Mouse (Mus musculus): ENCODE data around the gene Plekhg4.

Gene Plekhg4

GRCm38 (mm10) chr8:105349096-105349771 is 23.8 kb upstream of the Plekhg4 start:
- DNase-seq (ENCODE audit: low spot score), result no peak

GRCm38 (mm10) chr8:105350186-105350585 is 22.9 kb upstream of the Plekhg4 start:
- no peak for DNase-seq (ENCODE audit: low spot score)

GRCm38 (mm10) chr8:105353583-105354135 is 19.4 kb upstream of the Plekhg4 start:
- DNase-seq (ENCODE audit: low spot score), result no peak

GRCm38 (mm10) chr8:105354549-105354948 is 18.5 kb upstream of the Plekhg4 start:
- DNase-seq (ENCODE audit: low spot score), result no peak

GRCm38 (mm10) chr8:105355179-105356024 is 17.7 kb upstream of the Plekhg4 start:
- no peak for DNase-seq (ENCODE audit: low spot score)

GRCm38 (mm10) chr8:105356681-105357080 is 16.4 kb upstream of the Plekhg4 start:
- DNase-seq (ENCODE audit: low spot score), result no peak

GRCm38 (mm10) chr8:105359208-105359607 is 13.9 kb upstream of the Plekhg4 start:
- DNase-seq (ENCODE audit: low spot score), result no peak

- DNase-seq (ENCODE audit: low spot score), result no peak
Observed at GRCm38 (mm10) chr8:105359646-105360045, 13.4 kb upstream of the Plekhg4 start.

GRCm38 (mm10) chr8:105361751-105362702 is 11.0 kb upstream of the Plekhg4 start:
- DNase-seq (ENCODE audit: low spot score), result no peak

GRCm38 (mm10) chr8:105367107-105367506 is 6.0 kb upstream of the Plekhg4 start:
- DNase-seq (ENCODE audit: low spot score), result no peak

GRCm38 (mm10) chr8:105372473-105372872 is 601 bp upstream of the Plekhg4 start:
- no peak for DNase-seq (ENCODE audit: low spot score)

- no peak for DNase-seq (ENCODE audit: low spot score)
Observed at GRCm38 (mm10) chr8:105374513-105374966, 1.5 kb downstream of the Plekhg4 start.

- peak; percentile 50 for DNase-seq (ENCODE audit: low spot score)
Observed at GRCm38 (mm10) chr8:105378673-105379072, 5.6 kb downstream of the Plekhg4 start.

GRCm38 (mm10) chr8:105380308-105380707 is 7.2 kb downstream of the Plekhg4 start:
- no peak for DNase-seq (ENCODE audit: low spot score)

GRCm38 (mm10) chr8:105384070-105384469 is 11.0 kb downstream of the Plekhg4 start:
- DNase-seq (ENCODE audit: low spot score), result no peak

GRCm38 (mm10) chr8:105387151-105387550 is 14.1 kb downstream of the Plekhg4 start:
- DNase-seq (ENCODE audit: low spot score), result no peak

GRCm38 (mm10) chr8:105389096-105389495 is 16.0 kb downstream of the Plekhg4 start:
- DNase-seq (ENCODE audit: low spot score), result no peak

- no peak for DNase-seq (ENCODE audit: low spot score)
Observed at GRCm38 (mm10) chr8:105393089-105393787, 20.2 kb downstream of the Plekhg4 start.

- DNase-seq (ENCODE audit: low spot score), result no peak
Observed at GRCm38 (mm10) chr8:105393915-105394314, 20.8 kb downstream of the Plekhg4 start.

- no peak for DNase-seq (ENCODE audit: low spot score)
Observed at GRCm38 (mm10) chr8:105397747-105398146, 24.7 kb downstream of the Plekhg4 start.

- DNase-seq (ENCODE audit: low spot score), result no peak
Observed at GRCm38 (mm10) chr8:105400016-105400415, 26.9 kb downstream of the Plekhg4 start.

All from ovary, postnatal 10 days (tissue).